Mouse (Mus musculus): ENCODE results near the gene Erich2. TPM values are rescaled to one million over a fixed set of nuclear protein-coding genes. Genes with fewer than 3 reads are reported as not detected.

Gene Erich2
- polyA plus RNA-seq, 1 experiment = not detected

- peaks cover 16% of the 10 kb centered on the region for H3K4me1 ChIP-seq (ENCODE audit: control insufficient read depth, insufficient read depth, low read length)
- 71% methylated on average over 6 of the region's 6 CpGs for WGBS
These were observed 79.6 kb downstream of the Erich2 start for GRCm38 (mm10) chr2:70588200-70588599.

More at GRCm38 (mm10) chr2:70588200-70588599, 79.6 kb downstream of the Erich2 start:
- H3K4me3 ChIP-seq (ENCODE audit: insufficient read depth, low read depth, low read length) = no peak overlapping the region
- no peak overlapping the region for H3K27ac ChIP-seq (ENCODE audit: insufficient read depth, low read depth, low read length)
- TF ChIP-seq CTCF (IDR thresholded peaks at IDR 0.05; ENCODE audit: insufficient read depth, low read depth, low read length) = no peak
- no peak for TF ChIP-seq POLR2A (IDR thresholded peaks at IDR 0.05; ENCODE audit: insufficient read depth, low read depth, low read length)

Other genes starting within 250 kb of the Erich2 start
- not detected in 2 replicates for gene Sp5, start 33.9 kb upstream of the Erich2 start, polyA plus RNA-seq (2012; ENCODE audit: insufficient read depth, insufficient read length, low replicate concordance, missing spikeins)
- 475 and 527 TPM in 2 replicates for gene Gad1, start 44.3 kb downstream of the Erich2 start, polyA plus RNA-seq (2012; ENCODE audit: insufficient read depth, insufficient read length, low replicate concordance, missing spikeins)
- gene Gorasp2, start 152.8 kb downstream of the Erich2 start, polyA plus RNA-seq (2012; ENCODE audit: insufficient read depth, insufficient read length, low replicate concordance, missing spikeins) = not detected in 2 replicates
- gene Gm26558, start 153.3 kb downstream of the Erich2 start, polyA plus RNA-seq (2012; ENCODE audit: insufficient read depth, insufficient read length, low replicate concordance, missing spikeins) = not detected in 2 replicates

All from olfactory bulb, adult 2 months (tissue).